Comparison of ENCODE assay signal across 7 mouse cellular contexts in genomic region chr17:30005103-30005443, GRCm38 (mm10). TPM values are rescaled to one million over a fixed set of nuclear protein-coding genes. Genes with fewer than 3 reads are reported as not detected.
DNase-seq lines count a peak whose midpoint lies in the region; ATAC-seq lines count a peak whose summit lies in the region.

No protein-coding gene starts in this region.

- peaks cover 33% of the 10 kb centered on the region for H3K4me1 ChIP-seq in neural tube, embryonic 11.5 days (ENCODE audit: control insufficient read depth, insufficient read depth, low read length)
- peaks cover 18% of the 10 kb centered on the region for H3K4me1 ChIP-seq in forebrain, embryonic 11.5 days (replicated peaks; ENCODE audit: control insufficient read depth, insufficient read depth, low read length)
- peaks cover 43% of the 10 kb centered on the region for H3K4me1 ChIP-seq in limb, embryonic 13.5 days
- peaks cover 26% of the 10 kb centered on the region for H3K4me1 ChIP-seq in stomach, embryonic 15.5 days

- peak overlapping the region; percentile 100 for H3K27ac ChIP-seq in neural tube, embryonic 11.5 days (ENCODE audit: low read depth, low read length)
- peak overlapping the region; percentile 100 for H3K27ac ChIP-seq in forebrain, embryonic 11.5 days (ENCODE audit: low read depth, low read length)
- peak overlapping the region; percentile 99 for H3K27ac ChIP-seq in limb, embryonic 13.5 days
- peak overlapping the region; percentile 100 for H3K27ac ChIP-seq in stomach, embryonic 15.5 days

- no peaks in the 10 kb centered on the region for H3K36me3 ChIP-seq in neural tube, embryonic 11.5 days (ENCODE audit: control insufficient read depth, insufficient read depth, low read length)
- H3K36me3 ChIP-seq in forebrain, embryonic 11.5 days (ENCODE audit: control insufficient read depth, insufficient read depth, low read length), result no peaks in the 10 kb centered on the region
- H3K36me3 ChIP-seq in limb, embryonic 13.5 days, result peaks cover 4% of the 10 kb centered on the region; the same call in 1 of the 2 replicates
- no peaks in the 10 kb centered on the region for H3K36me3 ChIP-seq in stomach, embryonic 15.5 days

- WGBS in neural tube, embryonic 11.5 days, result 1% methylated on average over 23 of the region's 47 CpGs
- under 1% methylated on average over 30 of the region's 47 CpGs for WGBS in forebrain, embryonic 11.5 days
- WGBS in limb, embryonic 13.5 days, result 2% methylated on average over 20 of the region's 47 CpGs
- WGBS in stomach, embryonic 15.5 days, result 1% methylated on average over 36 of the region's 47 CpGs

- H3K9me3 ChIP-seq in neural tube, embryonic 11.5 days (ENCODE audit: control insufficient read depth, low read length), result no peaks in the 10 kb centered on the region
- H3K9me3 ChIP-seq in forebrain, embryonic 11.5 days (ENCODE audit: control insufficient read depth, low read length), result no peaks in the 10 kb centered on the region
- no peaks in the 10 kb centered on the region for H3K9me3 ChIP-seq in limb, embryonic 13.5 days
- H3K9me3 ChIP-seq in stomach, embryonic 15.5 days, result no peaks in the 10 kb centered on the region

- H3K4me3 ChIP-seq in neural tube, embryonic 11.5 days (ENCODE audit: low read depth, low read length), result peak overlapping the region; percentile 98
- peak overlapping the region; percentile 96 for H3K4me3 ChIP-seq in forebrain, embryonic 11.5 days (ENCODE audit: low read depth, low read length)
- H3K4me3 ChIP-seq in limb, embryonic 13.5 days, result peak overlapping the region; percentile 90
- H3K4me3 ChIP-seq in stomach, embryonic 15.5 days (replicated peaks), result peak overlapping the region; percentile 99

- H3K9ac ChIP-seq in neural tube, embryonic 11.5 days (ENCODE audit: low read length), result peak overlapping the region; percentile 95
- H3K9ac ChIP-seq in forebrain, embryonic 11.5 days (ENCODE audit: low read length), result peak overlapping the region; percentile 97
- H3K9ac ChIP-seq in limb, embryonic 13.5 days, result peak overlapping the region; percentile 96
- peak overlapping the region; percentile 99 for H3K9ac ChIP-seq in stomach, embryonic 15.5 days

- peak; percentile 35; the same call in 1 of the 2 replicates for ATAC-seq in neural tube, embryonic 11.5 days (ENCODE audit: insufficient read depth, low FRiP score, low TSS enrichment)
- ATAC-seq in forebrain, embryonic 11.5 days (replicated peaks; ENCODE audit: low FRiP score), result peak; percentile 63
- ATAC-seq in limb, embryonic 13.5 days (ENCODE audit: low FRiP score, low read depth), result no peak; the same call in 1 of the 2 replicates
- peak; percentile 2 for ATAC-seq in stomach, embryonic 15.5 days (ENCODE audit: insufficient read depth, low FRiP score, low read depth)

- no peak for DNase-seq in neural tube, embryonic 11.5 days (ENCODE audit: low spot score)
- no peak for DNase-seq in neural tube, embryonic 10.5 days (ENCODE audit: extremely low spot score, low spot score)
- DNase-seq in forebrain, embryonic 11.5 days (ENCODE audit: low spot score), result no peak
- DNase-seq in spleen, postnatal 36 days (ENCODE audit: low spot score in 2 of 2), result no peak
- DNase-seq in layer of hippocampus, postnatal 36 days, result no peak

- H3K27me3 ChIP-seq in neural tube, embryonic 11.5 days (ENCODE audit: control insufficient read depth, insufficient read depth, low read length), result no peaks in the 10 kb centered on the region
- no peaks in the 10 kb centered on the region for H3K27me3 ChIP-seq in forebrain, embryonic 11.5 days (ENCODE audit: control insufficient read depth, insufficient read depth, low read length)
- H3K27me3 ChIP-seq in limb, embryonic 13.5 days, result no peaks in the 10 kb centered on the region
- no peaks in the 10 kb centered on the region for H3K27me3 ChIP-seq in stomach, embryonic 15.5 days (replicated peaks)

- H3K4me2 ChIP-seq in neural tube, embryonic 11.5 days (ENCODE audit: low read depth), result peak overlapping the region; percentile 56
- H3K4me2 ChIP-seq in forebrain, embryonic 11.5 days (ENCODE audit: low read depth, low read length, severe bottlenecking), result peak overlapping the region; percentile 85
- peak overlapping the region; percentile 79 for H3K4me2 ChIP-seq in limb, embryonic 13.5 days (replicated peaks)
- H3K4me2 ChIP-seq in stomach, embryonic 15.5 days, result peak overlapping the region; percentile 60

RNA-seq across cellular contexts. Expression of gene Zfand3, which starts 0.5 kb away (rescaled TPM):
- 65.8 and 67.0 TPM in 2 replicates for polyA plus RNA-seq in neural tube, embryonic 11.5 days (2014; fragmentation: Nextera tagmentation; extraction: Ambion mirVana)
- 55.8 and 68.6 TPM in 2 replicates for polyA plus RNA-seq in forebrain, embryonic 11.5 days (2014; fragmentation: Nextera tagmentation; extraction: Ambion mirVana)
- polyA plus RNA-seq in limb, embryonic 13.5 days (2015; fragmentation: Nextera tagmentation; extraction: Ambion mirVana), result 63.0 and 63.2 TPM in 2 replicates
- 44.8 and 49.4 TPM in 2 replicates for polyA plus RNA-seq in stomach, embryonic 15.5 days (2015; fragmentation: Nextera tagmentation; extraction: Ambion mirVana)
- 100 to 1,000 TPM; 113 to 117 TPM for total RNA-seq in layer of hippocampus, postnatal 36 days (2021)

RNA-seq across cellular contexts. Expression of gene Mdga1, which starts 35.2 kb away (rescaled TPM):
- polyA plus RNA-seq in neural tube, embryonic 11.5 days (2014; fragmentation: Nextera tagmentation; extraction: Ambion mirVana), result 2.5 and 2.9 TPM in 2 replicates
- polyA plus RNA-seq in forebrain, embryonic 11.5 days (2014; fragmentation: Nextera tagmentation; extraction: Ambion mirVana), result 6.2 and 7.4 TPM in 2 replicates
- 3.2 and 3.4 TPM in 2 replicates for polyA plus RNA-seq in limb, embryonic 13.5 days (2015; fragmentation: Nextera tagmentation; extraction: Ambion mirVana)
- polyA plus RNA-seq in stomach, embryonic 15.5 days (2015; fragmentation: Nextera tagmentation; extraction: Ambion mirVana), result 3.6 and 3.9 TPM in 2 replicates
- 10 to 100 TPM; 65.5 to 73.2 TPM for total RNA-seq in layer of hippocampus, postnatal 36 days (2021)
